Mouse (Mus musculus): ENCODE measurements around the gene Fam155a. TPM values are rescaled to one million over a fixed set of nuclear protein-coding genes. Genes with fewer than 3 reads are reported as not detected.

The Fam155a gene
- polyA plus RNA-seq, 1 experiment = not detected

DNA sequence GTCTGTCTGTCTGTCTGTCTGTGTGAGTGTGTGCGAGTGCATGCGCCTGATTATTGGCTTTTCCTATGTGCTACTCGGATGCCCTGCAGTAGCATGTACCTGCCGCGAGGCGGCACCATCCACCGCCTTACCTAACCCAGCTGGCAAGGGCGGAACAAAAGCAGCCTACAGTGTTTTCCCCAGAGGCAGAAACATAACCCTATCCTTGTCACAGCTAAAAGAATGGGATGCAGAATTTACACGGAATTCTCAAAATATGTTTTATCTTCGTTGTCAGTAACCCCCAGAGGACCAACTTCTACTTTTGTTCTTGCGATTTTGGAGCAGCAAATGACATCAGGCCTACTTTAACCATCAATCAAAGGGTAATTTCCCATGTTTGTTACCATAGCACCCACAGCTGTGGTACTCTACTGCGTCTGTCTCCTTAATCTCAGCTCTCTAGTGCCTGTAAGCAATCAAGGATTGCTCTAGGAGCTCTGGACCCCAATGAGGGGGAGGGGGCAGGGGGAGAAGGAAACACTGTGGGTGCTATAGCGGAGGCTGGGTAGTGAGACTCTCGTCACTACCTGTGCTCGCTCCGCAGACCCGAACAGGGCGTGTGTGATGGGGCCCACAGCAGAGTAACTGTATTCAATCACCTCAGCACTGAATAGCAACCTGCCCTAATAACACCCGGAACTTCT is 543.0 kb downstream of the Fam155a start:
- peak overlapping the region; percentile 48 for H3K27ac ChIP-seq (ENCODE audit: insufficient read depth, low read depth, low read length)
- 21% methylated on average over 19 of the region's 19 CpGs for WGBS
- H3K4me3 ChIP-seq (ENCODE audit: insufficient read depth, low read depth, low read length) = no peak overlapping the region
- peaks cover 7% of the 10 kb centered on the region for H3K4me1 ChIP-seq (ENCODE audit: control insufficient read depth, insufficient read depth, low read length)
- no peak for TF ChIP-seq POLR2A (IDR thresholded peaks at IDR 0.05; ENCODE audit: insufficient read depth, low read depth, low read length)
- peak; percentile 90 for TF ChIP-seq CTCF (IDR thresholded peaks at IDR 0.05; ENCODE audit: insufficient read depth, low read depth, low read length)

DNA sequence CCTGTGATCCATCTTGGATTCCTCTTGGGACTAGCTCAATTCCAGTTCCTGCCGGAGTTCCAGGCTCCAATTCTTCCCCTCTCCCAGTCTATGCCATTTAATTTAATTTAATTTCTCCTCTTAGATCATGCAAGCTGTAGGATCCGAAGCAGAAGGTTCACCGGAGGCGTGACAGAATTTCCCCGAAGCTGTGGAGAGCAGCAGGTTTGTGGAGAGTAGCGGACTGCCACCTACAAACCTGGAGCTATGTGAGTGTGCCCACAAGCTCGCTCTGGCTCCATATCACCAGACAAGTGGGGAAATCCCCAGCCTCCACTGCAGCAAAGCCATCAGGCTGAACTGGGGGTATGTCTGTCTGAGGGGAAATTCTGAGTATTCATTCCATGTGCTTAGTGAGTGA is 544.2 kb downstream of the Fam155a start:
- 81% methylated on average over 7 of the region's 7 CpGs for WGBS

DNA sequence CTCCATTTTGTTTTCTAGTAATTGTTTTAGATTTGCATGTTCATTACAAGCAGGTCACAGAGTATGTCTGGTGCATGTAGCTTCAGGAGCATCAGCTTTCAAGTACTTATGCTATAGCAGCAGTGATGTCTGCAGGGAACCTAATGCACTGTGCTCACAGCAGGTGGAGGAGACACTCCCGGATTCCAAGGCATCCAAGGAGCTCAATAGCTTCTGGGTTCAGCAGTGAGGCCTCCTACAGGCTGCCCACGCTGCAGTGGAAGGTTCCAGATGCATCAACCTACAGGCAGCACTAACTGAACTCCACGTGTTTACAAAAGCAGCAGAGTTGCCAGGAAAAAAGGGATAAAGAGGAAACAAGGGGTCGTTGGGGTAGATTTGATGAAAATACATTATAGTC is 559.2 kb downstream of the Fam155a start:
- TF ChIP-seq POLR2A (IDR thresholded peaks at IDR 0.05; ENCODE audit: insufficient read depth, low read depth, low read length) (no peak), CTCF (IDR thresholded peaks at IDR 0.05; ENCODE audit: insufficient read depth, low read depth, low read length) (no peak)
- H3K4me3 ChIP-seq (ENCODE audit: insufficient read depth, low read depth, low read length) = no peak overlapping the region
- 60% methylated on average over 4 of the region's 4 CpGs for WGBS
- H3K27ac ChIP-seq (ENCODE audit: insufficient read depth, low read depth, low read length) = no peak overlapping the region
- peaks cover 4% of the 10 kb centered on the region for H3K4me1 ChIP-seq (ENCODE audit: control insufficient read depth, insufficient read depth, low read length)

More for the DNA sequence above, 544.2 kb downstream of the Fam155a start:
- Histone ChIP-seq H3K27ac (ENCODE audit: insufficient read depth, low read depth, low read length) (no peak overlapping the region), H3K4me1 (ENCODE audit: control insufficient read depth, insufficient read depth, low read length) (peaks cover 11% of the 10 kb centered on the region), H3K4me3 (ENCODE audit: insufficient read depth, low read depth, low read length) (no peak overlapping the region)
- TF ChIP-seq CTCF (IDR thresholded peaks at IDR 0.05; ENCODE audit: insufficient read depth, low read depth, low read length) (no peak), POLR2A (IDR thresholded peaks at IDR 0.05; ENCODE audit: insufficient read depth, low read depth, low read length) (no peak)

DNA sequence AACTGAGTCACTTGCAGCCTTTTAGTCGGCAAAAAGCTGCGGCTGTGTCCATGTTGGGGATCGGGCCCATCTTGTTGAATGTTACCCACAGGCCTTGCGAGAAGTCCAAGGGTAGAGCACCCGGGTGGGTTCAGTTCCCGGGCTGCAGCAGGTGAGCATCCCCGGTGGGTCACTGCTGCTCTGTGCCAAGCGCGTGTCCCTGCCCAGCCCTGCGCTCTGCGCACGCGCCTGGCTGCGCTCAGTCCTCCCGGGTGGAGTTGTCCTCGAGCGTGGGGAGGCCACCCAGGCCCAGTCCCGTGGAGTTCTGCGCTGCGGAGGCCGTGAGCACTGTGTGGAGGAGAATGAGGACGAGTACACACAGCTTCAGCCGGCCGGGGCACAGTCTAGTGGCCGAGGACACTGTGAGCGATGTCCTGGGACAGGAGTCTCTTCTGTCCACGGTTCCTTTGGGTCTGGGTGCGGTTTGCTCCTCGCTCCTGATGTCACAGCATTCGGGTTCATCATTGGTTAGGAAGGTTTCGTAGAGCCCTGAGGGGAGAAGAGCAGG is 563.4 kb downstream of the Fam155a start:
- no peak for TF ChIP-seq CTCF (IDR thresholded peaks at IDR 0.05; ENCODE audit: insufficient read depth, low read depth, low read length)
- no peak for TF ChIP-seq POLR2A (IDR thresholded peaks at IDR 0.05; ENCODE audit: insufficient read depth, low read depth, low read length)
- Histone ChIP-seq H3K4me1 (ENCODE audit: control insufficient read depth, insufficient read depth, low read length) (no peaks in the 10 kb centered on the region), H3K4me3 (ENCODE audit: insufficient read depth, low read depth, low read length) (no peak overlapping the region), H3K27ac (ENCODE audit: insufficient read depth, low read depth, low read length) (no peak overlapping the region)
- 94% methylated on average over 31 of the region's 31 CpGs for WGBS

DNA sequence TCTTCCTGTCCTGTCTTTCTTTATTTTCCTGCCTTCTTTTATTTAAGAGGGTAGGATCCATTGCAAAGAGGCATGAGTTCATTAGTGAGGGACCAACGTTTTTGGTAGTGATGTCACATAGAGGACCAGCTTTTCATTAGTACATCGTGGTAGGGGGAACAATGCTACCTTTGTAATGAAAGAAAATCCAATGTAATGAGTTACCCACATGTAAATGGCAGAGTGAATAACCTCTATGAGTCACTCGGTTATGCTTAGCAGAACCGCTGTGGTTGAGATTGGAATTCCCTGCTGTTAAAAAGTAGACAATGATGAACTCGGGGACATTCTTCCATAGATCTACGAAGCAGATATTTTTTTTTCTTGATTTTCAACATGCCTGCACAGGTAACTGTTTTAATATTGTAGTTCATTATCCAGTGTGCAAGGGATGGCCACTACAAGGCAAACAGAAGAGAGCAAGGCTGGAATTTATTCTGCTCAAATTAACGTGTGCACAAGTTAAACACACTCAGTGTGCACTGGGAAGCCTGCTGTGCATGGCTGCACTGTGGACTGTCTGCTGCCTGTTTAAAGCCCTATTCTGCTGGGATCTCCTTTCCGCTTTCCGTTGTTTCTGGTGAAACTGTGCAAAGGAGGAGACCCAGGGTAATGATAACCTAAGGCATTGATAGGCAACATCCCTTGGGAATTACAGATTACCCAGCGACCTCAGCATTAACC is 566.5 kb downstream of the Fam155a start:
- WGBS = 39% methylated on average over 10 of the region's 10 CpGs

DNA sequence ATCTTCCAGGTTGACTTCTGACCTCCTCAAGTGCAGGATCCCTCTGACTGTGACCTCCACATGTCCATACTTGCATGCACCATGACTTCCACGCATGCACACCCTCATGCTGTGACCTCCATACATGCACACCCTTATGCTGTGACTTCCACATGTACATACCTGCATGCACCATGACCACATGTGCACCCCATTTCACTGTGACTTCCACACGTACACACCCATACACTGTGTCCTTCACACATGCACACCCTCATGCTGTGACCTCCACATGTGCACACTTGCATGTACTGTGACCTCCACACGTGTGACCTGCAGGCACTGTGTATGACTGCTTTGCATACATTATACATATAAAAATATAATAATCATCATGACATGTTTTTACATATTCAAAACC is 570.9 kb downstream of the Fam155a start:
- TF ChIP-seq CTCF (IDR thresholded peaks at IDR 0.05; ENCODE audit: insufficient read depth, low read depth, low read length) = no peak
- TF ChIP-seq POLR2A (IDR thresholded peaks at IDR 0.05; ENCODE audit: insufficient read depth, low read depth, low read length) = no peak
- no peaks in the 10 kb centered on the region for H3K4me1 ChIP-seq (ENCODE audit: control insufficient read depth, insufficient read depth, low read length)
- H3K4me3 ChIP-seq (ENCODE audit: insufficient read depth, low read depth, low read length) = no peak overlapping the region
- no peak overlapping the region for H3K27ac ChIP-seq (ENCODE audit: insufficient read depth, low read depth, low read length)
- WGBS = 89% methylated on average over 3 of the region's 3 CpGs

More for the DNA sequence above, 566.5 kb downstream of the Fam155a start:
- no peaks in the 10 kb centered on the region for H3K4me1 ChIP-seq (ENCODE audit: control insufficient read depth, insufficient read depth, low read length)
- TF ChIP-seq POLR2A (IDR thresholded peaks at IDR 0.05; ENCODE audit: insufficient read depth, low read depth, low read length) = no peak
- TF ChIP-seq CTCF (IDR thresholded peaks at IDR 0.05; ENCODE audit: insufficient read depth, low read depth, low read length) = no peak
- H3K4me3 ChIP-seq (ENCODE audit: insufficient read depth, low read depth, low read length) = no peak overlapping the region
- H3K27ac ChIP-seq (ENCODE audit: insufficient read depth, low read depth, low read length) = no peak overlapping the region

DNA sequence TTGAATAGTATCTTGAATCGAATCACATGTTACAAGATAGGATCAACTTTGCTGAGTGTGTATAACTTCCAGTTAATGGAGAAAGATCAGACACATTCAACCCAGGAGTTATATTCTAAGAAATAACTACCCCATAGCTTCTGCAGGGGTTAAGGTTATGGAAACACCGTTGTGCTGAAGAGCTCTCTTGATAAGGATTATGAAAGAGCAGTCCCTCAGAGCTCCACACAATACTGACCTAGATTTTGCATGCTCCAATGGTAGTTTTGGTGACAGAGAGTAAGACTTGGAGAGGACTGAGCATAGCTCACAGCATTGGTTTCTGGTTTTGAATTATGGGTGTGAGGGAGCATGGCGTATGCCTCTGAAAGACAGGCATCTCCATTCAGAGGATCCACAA is 579.3 kb downstream of the Fam155a start:
- no peak for TF ChIP-seq CTCF (IDR thresholded peaks at IDR 0.05; ENCODE audit: insufficient read depth, low read depth, low read length)
- TF ChIP-seq POLR2A (IDR thresholded peaks at IDR 0.05; ENCODE audit: insufficient read depth, low read depth, low read length) = no peak
- Histone ChIP-seq H3K4me3 (ENCODE audit: insufficient read depth, low read depth, low read length) (no peak overlapping the region), H3K4me1 (ENCODE audit: control insufficient read depth, insufficient read depth, low read length) (no peaks in the 10 kb centered on the region), H3K27ac (ENCODE audit: insufficient read depth, low read depth, low read length) (no peak overlapping the region)
- 84% methylated on average over 3 of the region's 3 CpGs for WGBS

DNA sequence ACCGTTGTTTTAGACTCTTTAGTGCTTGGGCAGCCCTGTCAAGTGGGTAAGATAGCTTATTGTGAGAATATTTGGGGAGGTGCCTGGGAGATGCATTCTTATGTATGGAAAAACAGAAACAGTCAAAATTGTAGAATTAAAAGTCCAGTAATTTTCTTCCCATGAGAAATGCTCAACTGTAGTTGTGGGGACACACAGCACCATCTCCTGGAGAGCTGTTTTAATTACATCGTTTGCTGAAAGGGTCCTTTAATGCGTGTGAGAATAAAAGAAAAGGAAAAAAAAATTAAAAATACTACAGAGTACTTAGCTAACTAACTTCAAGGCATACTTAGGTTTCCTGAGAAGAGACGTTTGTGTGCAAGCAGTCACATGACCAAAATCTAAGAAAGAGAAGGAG is 582.3 kb downstream of the Fam155a start:
- no peak for TF ChIP-seq CTCF (IDR thresholded peaks at IDR 0.05; ENCODE audit: insufficient read depth, low read depth, low read length)
- TF ChIP-seq POLR2A (IDR thresholded peaks at IDR 0.05; ENCODE audit: insufficient read depth, low read depth, low read length) = no peak
- WGBS = 27% methylated on average over 4 of the region's 4 CpGs
- no peaks in the 10 kb centered on the region for H3K4me1 ChIP-seq (ENCODE audit: control insufficient read depth, insufficient read depth, low read length)
- H3K27ac ChIP-seq (ENCODE audit: insufficient read depth, low read depth, low read length) = no peak overlapping the region
- no peak overlapping the region for H3K4me3 ChIP-seq (ENCODE audit: insufficient read depth, low read depth, low read length)

DNA sequence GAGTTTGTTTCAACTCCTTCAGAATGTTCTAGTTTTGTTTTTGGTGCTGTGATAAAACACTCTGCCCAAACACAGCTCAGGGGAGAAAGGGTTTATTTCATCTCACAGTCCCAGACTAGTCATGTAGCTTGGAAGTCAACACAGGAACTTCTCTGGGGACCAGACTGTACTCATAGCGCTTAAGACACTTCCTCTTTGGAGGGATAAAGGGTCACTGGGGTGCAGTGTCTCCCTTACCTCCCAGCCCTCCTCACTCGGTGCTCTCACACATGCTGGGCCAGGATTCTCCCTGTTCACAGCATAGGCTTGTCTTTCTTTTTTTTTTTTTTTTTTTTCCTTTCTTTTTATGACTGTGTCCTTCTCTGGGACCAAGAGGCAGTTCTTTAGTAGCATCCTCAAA is 585.8 kb downstream of the Fam155a start:
- Histone ChIP-seq H3K4me3 (ENCODE audit: insufficient read depth, low read depth, low read length) (no peak overlapping the region), H3K4me1 (ENCODE audit: control insufficient read depth, insufficient read depth, low read length) (no peaks in the 10 kb centered on the region), H3K27ac (ENCODE audit: insufficient read depth, low read depth, low read length) (no peak overlapping the region)
- TF ChIP-seq CTCF (IDR thresholded peaks at IDR 0.05; ENCODE audit: insufficient read depth, low read depth, low read length) (no peak), POLR2A (IDR thresholded peaks at IDR 0.05; ENCODE audit: insufficient read depth, low read depth, low read length) (no peak)
- 65% methylated on average over 2 of the region's 2 CpGs for WGBS
